Mouse (Mus musculus) heart, postnatal 36 days (tissue): Measurements from ENCODE around the gene Tox4. TPM values are rescaled to one million over a fixed set of nuclear protein-coding genes. Genes with fewer than 3 reads are reported as not detected.

Experiments used
- total RNA-seq, 2 experiments: library from RNA; stranded (reverse); gene quantifications; 2 replicates each; pipeline ENCODE4 v1.2.3; 2021

The Tox4 gene
- total RNA-seq, 2 experiments from 2014 or later: 35.7 to 38.8 TPM

Other genes starting within 250 kb of the Tox4 start
- not detected for gene Olfr221, start 236.7 kb upstream of the Tox4 start, total RNA-seq
- 100 to 1,000 TPM; 125 to 133 TPM for gene Hnrnpc, start 175.1 kb upstream of the Tox4 start, total RNA-seq
- not detected for gene Rpgrip1, start 168.4 kb upstream of the Tox4 start, total RNA-seq
- gene Supt16, start 81.7 kb upstream of the Tox4 start, total RNA-seq: 10 to 100 TPM; 21.7 to 25.5 TPM
- 10 to 100 TPM; 38.6 to 43.2 TPM for gene Chd8, start 21.4 kb upstream of the Tox4 start, total RNA-seq
- 1 to 10 TPM; 4.1 to 7.2 TPM for gene Rab2b, start 399 bp downstream of the Tox4 start, total RNA-seq
- 10 to 100 TPM; 16.5 to 18.1 TPM for gene Mettl3, start 26.0 kb downstream of the Tox4 start, total RNA-seq
- gene Sall2, start 49.6 kb downstream of the Tox4 start, total RNA-seq: 1 to 10 TPM; 2.0 to 2.4 TPM
- gene Olfr1513, start 77.3 kb downstream of the Tox4 start, total RNA-seq: not detected
- gene Olfr1512, start 100.0 kb downstream of the Tox4 start, total RNA-seq: not detected
- gene Olfr1511, start 118.2 kb downstream of the Tox4 start, total RNA-seq: not detected
- gene Olfr1510, start 135.2 kb downstream of the Tox4 start, total RNA-seq: not detected
- not detected for gene Olfr1509, start 163.8 kb downstream of the Tox4 start, total RNA-seq
- gene Olfr1508, start 188.3 kb downstream of the Tox4 start, total RNA-seq: not detected
- not detected for gene Olfr1507, start 216.6 kb downstream of the Tox4 start, total RNA-seq